Mouse (Mus musculus): ENCODE results near the gene Zfp865. TPM values are rescaled to one million over a fixed set of nuclear protein-coding genes. Genes with fewer than 3 reads are reported as not detected.

The Zfp865 gene
- polyA plus RNA-seq, 1 experiment from 2014 or later = 5.5 TPM

- WGBS = 1% methylated on average over 13 of the region's 15 CpGs
- peaks cover 56% of the 10 kb centered on the region for H3K36me3 ChIP-seq
- H3K4me1 ChIP-seq = peaks cover 30% of the 10 kb centered on the region
Observed at GRCm38 (mm10) chr7:5020685-5021084, 509 bp downstream of the Zfp865 start.

GRCm38 (mm10) chr7:5021197-5021596 lies 1.0 kb downstream of the Zfp865 start:
- Histone ChIP-seq H3K9me3 (replicated peaks) (no peaks in the 10 kb centered on the region), H3K4me1 (peaks cover 25% of the 10 kb centered on the region), H3K27me3 (ENCODE audit: low read depth, poor library complexity, severe bottlenecking) (no peaks in the 10 kb centered on the region), H3K4me3 (peak overlapping the region; percentile 93), H3K27ac (replicated peaks) (peak overlapping the region; percentile 96), H3K36me3 (peaks cover 61% of the 10 kb centered on the region)
- 57% methylated on average over 5 of the region's 5 CpGs for WGBS
- no peak for DNase-seq (ENCODE audit: low spot score)

More at GRCm38 (mm10) chr7:5020685-5021084, 509 bp downstream of the Zfp865 start:
- no peak for DNase-seq (ENCODE audit: low spot score)
- no peaks in the 10 kb centered on the region for H3K27me3 ChIP-seq (ENCODE audit: low read depth, poor library complexity, severe bottlenecking)
- peak overlapping the region; percentile 93 for H3K4me3 ChIP-seq
- peak overlapping the region; percentile 96 for H3K27ac ChIP-seq (replicated peaks)
- no peaks in the 10 kb centered on the region for H3K9me3 ChIP-seq (replicated peaks)

- Histone ChIP-seq H3K27me3 (ENCODE audit: low read depth, poor library complexity, severe bottlenecking) (peaks cover 16% of the 10 kb centered on the region), H3K4me1 (no peaks in the 10 kb centered on the region), H3K4me3 (no peak overlapping the region), H3K36me3 (peaks cover 99% of the 10 kb centered on the region), H3K27ac (replicated peaks) (no peak overlapping the region), H3K9me3 (replicated peaks) (peaks cover 41% of the 10 kb centered on the region)
- 95% methylated on average over 22 of the region's 22 CpGs for WGBS
- no peak for DNase-seq (ENCODE audit: low spot score)
Observed at GRCm38 (mm10) chr7:5029543-5029942, 9.4 kb downstream of the Zfp865 start.

- no peak for DNase-seq (ENCODE audit: low spot score)
- H3K36me3 ChIP-seq = peaks cover 99% of the 10 kb centered on the region
- peaks cover 41% of the 10 kb centered on the region for H3K9me3 ChIP-seq (replicated peaks)
- no peaks in the 10 kb centered on the region for H3K4me1 ChIP-seq
- no peak overlapping the region for H3K27ac ChIP-seq (replicated peaks)
- H3K4me3 ChIP-seq = peak overlapping the region; percentile 27; the same call in 1 of the 2 replicates
- WGBS = 92% methylated on average over 21 of the region's 21 CpGs
- H3K27me3 ChIP-seq (ENCODE audit: low read depth, poor library complexity, severe bottlenecking) = peaks cover 16% of the 10 kb centered on the region
Observed at GRCm38 (mm10) chr7:5029946-5030345, 9.8 kb downstream of the Zfp865 start.

- Histone ChIP-seq H3K36me3 (peaks cover 99% of the 10 kb centered on the region), H3K27me3 (ENCODE audit: low read depth, poor library complexity, severe bottlenecking) (peaks cover 16% of the 10 kb centered on the region), H3K4me3 (peak overlapping the region; percentile 27), H3K4me1 (no peaks in the 10 kb centered on the region), H3K27ac (replicated peaks) (no peak overlapping the region), H3K9me3 (replicated peaks) (peaks cover 44% of the 10 kb centered on the region)
- DNase-seq (ENCODE audit: low spot score) = no peak
- 84% methylated on average over 63 of the region's 63 CpGs for WGBS
Observed at GRCm38 (mm10) chr7:5030554-5031275, 10.5 kb downstream of the Zfp865 start.

- WGBS = 70% methylated on average over 46 of the region's 46 CpGs
- no peak overlapping the region for H3K4me3 ChIP-seq
- H3K36me3 ChIP-seq = peaks cover 99% of the 10 kb centered on the region
- no peak for DNase-seq (ENCODE audit: low spot score)
- no peaks in the 10 kb centered on the region for H3K4me1 ChIP-seq
- peaks cover 48% of the 10 kb centered on the region for H3K9me3 ChIP-seq (replicated peaks)
- no peak overlapping the region for H3K27ac ChIP-seq (replicated peaks)
- peaks cover 16% of the 10 kb centered on the region for H3K27me3 ChIP-seq (ENCODE audit: low read depth, poor library complexity, severe bottlenecking)
Observed at GRCm38 (mm10) chr7:5031496-5031895, 11.3 kb downstream of the Zfp865 start.

- H3K4me1 ChIP-seq = peaks cover 11% of the 10 kb centered on the region
- 87% methylated on average over 3 of the region's 3 CpGs for WGBS
- no peak within 1 kb of the TSS for H3K4me3 ChIP-seq
- no peak for DNase-seq (ENCODE audit: low spot score)
- no peak within 1 kb of the TSS for H3K27ac ChIP-seq (replicated peaks)
- peaks cover 77% of the 10 kb centered on the region for H3K36me3 ChIP-seq
- H3K9me3 ChIP-seq (replicated peaks) = peaks cover 47% of the 10 kb centered on the region
- peaks cover 16% of the 10 kb centered on the region for H3K27me3 ChIP-seq (ENCODE audit: low read depth, poor library complexity, severe bottlenecking)
Observed at GRCm38 (mm10) chr7:5033818-5034217, 13.6 kb downstream of the Zfp865 start, which contains the start of gene 4632433K11Rik. Gene 4632433K11Rik (plus strand): TSS chr7:5034118.

GRCm38 (mm10) chr7:5035628-5036027 lies 15.5 kb downstream of the Zfp865 start:
- H3K27me3 ChIP-seq (ENCODE audit: low read depth, poor library complexity, severe bottlenecking) = peaks cover 5% of the 10 kb centered on the region; the same call in 1 of the 2 replicates
- no peak overlapping the region for H3K4me3 ChIP-seq
- H3K36me3 ChIP-seq = peaks cover 66% of the 10 kb centered on the region
- WGBS = 97% methylated on average over 17 of the region's 17 CpGs
- H3K27ac ChIP-seq (replicated peaks) = no peak overlapping the region
- no peak for DNase-seq (ENCODE audit: low spot score)
- H3K9me3 ChIP-seq (replicated peaks) = peaks cover 28% of the 10 kb centered on the region
- peaks cover 21% of the 10 kb centered on the region for H3K4me1 ChIP-seq

GRCm38 (mm10) chr7:5036136-5036535 lies 16.0 kb downstream of the Zfp865 start:
- Histone ChIP-seq H3K4me3 (no peak overlapping the region), H3K9me3 (replicated peaks) (peaks cover 23% of the 10 kb centered on the region), H3K27me3 (ENCODE audit: low read depth, poor library complexity, severe bottlenecking) (0 out of 2 replicates have a peak, but pooled peaks cover under 1% of the 10 kb centered on the region), H3K27ac (replicated peaks) (no peak overlapping the region), H3K4me1 (peaks cover 21% of the 10 kb centered on the region), H3K36me3 (peaks cover 64% of the 10 kb centered on the region)
- no peak for DNase-seq (ENCODE audit: low spot score)
- WGBS = 94% methylated on average over 9 of the region's 9 CpGs

GRCm38 (mm10) chr7:5037026-5037425 lies 16.9 kb downstream of the Zfp865 start:
- Histone ChIP-seq H3K27ac (replicated peaks) (no peak overlapping the region), H3K4me3 (no peak overlapping the region), H3K36me3 (peaks cover 61% of the 10 kb centered on the region), H3K9me3 (replicated peaks) (peaks cover 14% of the 10 kb centered on the region), H3K4me1 (peaks cover 21% of the 10 kb centered on the region), H3K27me3 (ENCODE audit: low read depth, poor library complexity, severe bottlenecking) (no peaks in the 10 kb centered on the region)
- 94% methylated on average over 7 of the region's 7 CpGs for WGBS
- no peak for DNase-seq (ENCODE audit: low spot score)

- H3K27ac ChIP-seq (replicated peaks) = peak overlapping the region; percentile 94
- WGBS = 92% methylated on average over 8 of the region's 8 CpGs
- DNase-seq (ENCODE audit: low spot score) = no peak
Observed at GRCm38 (mm10) chr7:5037467-5037866, 17.3 kb downstream of the Zfp865 start.

GRCm38 (mm10) chr7:5038109-5038732 lies 18.0 kb downstream of the Zfp865 start, which contains the start of gene Zfp784:
Gene Zfp784 (minus strand): TSS chr7:5038446.
- H3K27ac ChIP-seq (replicated peaks) = peak within 1 kb of the TSS; percentile 94
- peaks cover 49% of the 10 kb centered on the region for H3K36me3 ChIP-seq
- peaks cover 21% of the 10 kb centered on the region for H3K4me1 ChIP-seq
- no peaks in the 10 kb centered on the region for H3K27me3 ChIP-seq (ENCODE audit: low read depth, poor library complexity, severe bottlenecking)
- under 1% methylated on average over 48 of the region's 48 CpGs for whole genome bisulfite sequencing
- H3K4me3 ChIP-seq = peak within 1 kb of the TSS; percentile 64
- peak; percentile 93 for DNase-seq (ENCODE audit: low spot score)
- peaks cover 7% of the 10 kb centered on the region; the same call in 1 of the 2 replicates for H3K9me3 ChIP-seq (replicated peaks)

More at GRCm38 (mm10) chr7:5037467-5037866, 17.3 kb downstream of the Zfp865 start:
- Histone ChIP-seq H3K4me3 (peak overlapping the region; percentile 64), H3K9me3 (replicated peaks) (peaks cover 10% of the 10 kb centered on the region; the same call in 1 of the 2 replicates), H3K36me3 (peaks cover 57% of the 10 kb centered on the region), H3K4me1 (peaks cover 21% of the 10 kb centered on the region), H3K27me3 (ENCODE audit: low read depth, poor library complexity, severe bottlenecking) (no peaks in the 10 kb centered on the region)

GRCm38 (mm10) chr7:5038940-5039339 lies 18.8 kb downstream of the Zfp865 start:
- Histone ChIP-seq H3K27ac (replicated peaks) (peak overlapping the region; percentile 94), H3K27me3 (ENCODE audit: low read depth, poor library complexity, severe bottlenecking) (no peaks in the 10 kb centered on the region)

More at GRCm38 (mm10) chr7:5038940-5039339, 18.8 kb downstream of the Zfp865 start:
- H3K9me3 ChIP-seq (replicated peaks) = peaks cover 7% of the 10 kb centered on the region; the same call in 1 of the 2 replicates
- peaks cover 21% of the 10 kb centered on the region for H3K4me1 ChIP-seq
- H3K36me3 ChIP-seq = peaks cover 42% of the 10 kb centered on the region
- peak overlapping the region; percentile 64 for H3K4me3 ChIP-seq
- WGBS = 46% methylated on average over 5 of the region's 5 CpGs
- no peak for DNase-seq (ENCODE audit: low spot score)
